Mouse (Mus musculus): ENCODE data around the gene Arl2bp.

DNA sequence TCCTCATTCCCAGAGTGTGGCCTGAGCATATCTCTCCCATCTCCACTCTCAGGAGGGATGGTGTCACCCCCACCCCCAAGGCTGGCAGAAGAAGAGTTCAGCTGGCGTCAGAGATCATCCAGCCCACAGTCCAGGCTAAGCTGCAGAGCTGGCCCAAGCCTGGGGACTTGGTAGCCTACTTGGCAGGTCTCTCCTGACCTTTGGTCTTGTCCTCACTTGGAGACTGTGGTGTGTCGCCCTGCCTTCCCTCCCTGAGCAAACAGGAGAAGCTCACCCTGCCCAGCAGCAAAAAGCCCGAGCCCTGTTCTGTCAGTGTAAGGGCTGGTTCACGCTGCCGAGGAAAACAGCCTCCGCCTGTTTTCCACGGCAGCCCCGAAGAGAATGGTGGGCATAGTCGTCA, 19.6 kb downstream of the Arl2bp start:
- TF ChIP-seq ZC3H11A (IDR thresholded peaks at IDR 0.05; ENCODE audit: borderline replicate concordance, low read depth, low read length) (no peak), HCFC1 (IDR thresholded peaks at IDR 0.05; ENCODE audit: borderline replicate concordance, insufficient read depth, low read length) (no peak), CHD2 (IDR thresholded peaks at IDR 0.05; ENCODE audit: low read depth, low read length) (no peak), ZNF384 (IDR thresholded peaks at IDR 0.05; ENCODE audit: low read depth, low read length) (no peak)

Data from ES-E14 (cell line).